Mouse (Mus musculus) right cerebral cortex, postnatal 25 days (tissue): ENCODE measurements around the gene Sult4a1.
"Not testable (repeated sequence)": the region's sequence is repeated elsewhere in the genome, so short reads cannot be mapped to it uniquely, and the experiment has no call there.

Experiments used
- DNase-seq: peaks from one replicate; pipeline ENCODE4 v3.0.0; 2022

Sult4a1 gene

DNA sequence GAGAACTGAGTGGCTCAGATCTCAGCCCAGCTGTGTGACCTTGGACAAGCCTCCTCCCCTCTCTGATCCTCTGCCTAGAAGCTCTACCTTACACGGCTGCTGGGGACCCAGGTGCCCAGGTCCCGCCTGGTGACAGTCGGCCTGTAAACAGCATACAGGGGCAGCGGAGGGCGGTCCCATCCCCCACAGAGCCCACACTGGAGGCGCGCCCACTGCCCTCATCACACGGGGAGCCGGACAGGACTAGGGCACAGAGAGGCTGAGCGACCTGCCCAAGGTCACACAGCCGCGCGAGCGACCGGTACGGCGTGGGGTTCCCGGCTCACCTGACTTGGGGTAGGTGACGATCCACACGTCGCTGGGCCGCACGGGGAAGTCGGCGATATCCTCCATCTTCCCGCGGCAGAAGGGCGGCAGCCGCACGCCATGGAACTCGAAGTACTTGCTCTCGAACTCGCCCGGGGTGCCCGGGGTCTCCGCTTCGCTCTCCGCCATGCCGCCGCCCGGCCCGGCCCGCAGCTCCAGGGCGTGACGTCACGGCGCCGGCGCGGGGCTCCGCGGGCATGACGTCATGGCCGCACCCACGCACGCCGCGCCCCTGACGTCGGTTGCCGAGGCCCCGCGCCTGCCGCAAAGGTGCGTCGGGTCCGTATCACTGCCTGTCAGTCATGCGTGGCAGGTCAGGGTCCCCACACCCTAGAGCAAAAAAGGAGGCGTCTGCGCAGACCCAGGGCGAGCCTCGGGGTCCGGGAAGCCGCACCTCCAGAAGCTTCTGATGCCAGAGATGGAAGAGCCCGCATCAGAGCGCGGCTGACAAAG is at the start of gene Sult4a1:
Gene Sult4a1, minus strand, starts transcription at position 650 of the 819 bp plus-strand sequence.
- peak; percentile 73 for DNase-seq

DNA sequence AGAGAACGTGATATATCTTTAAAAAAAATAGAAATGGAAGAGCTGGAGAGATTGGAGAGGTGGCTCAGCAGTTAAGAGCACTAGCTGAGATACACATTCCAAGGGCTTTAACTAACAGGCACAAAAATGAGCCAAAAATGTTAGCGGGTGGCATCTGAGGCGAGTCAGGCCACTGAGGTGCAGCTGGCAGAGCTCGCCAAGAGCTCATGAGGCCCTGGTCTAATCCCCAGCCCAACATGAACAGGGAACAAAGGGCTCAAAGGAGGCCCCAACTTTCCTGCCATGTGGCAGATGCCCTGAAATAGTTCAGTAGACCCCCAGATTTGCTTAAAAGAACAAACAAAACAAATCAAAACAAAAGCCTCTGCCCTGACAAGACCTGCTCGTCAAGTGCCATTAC is 35.4 kb upstream of the Sult4a1 start:
- no peak for DNase-seq

DNA sequence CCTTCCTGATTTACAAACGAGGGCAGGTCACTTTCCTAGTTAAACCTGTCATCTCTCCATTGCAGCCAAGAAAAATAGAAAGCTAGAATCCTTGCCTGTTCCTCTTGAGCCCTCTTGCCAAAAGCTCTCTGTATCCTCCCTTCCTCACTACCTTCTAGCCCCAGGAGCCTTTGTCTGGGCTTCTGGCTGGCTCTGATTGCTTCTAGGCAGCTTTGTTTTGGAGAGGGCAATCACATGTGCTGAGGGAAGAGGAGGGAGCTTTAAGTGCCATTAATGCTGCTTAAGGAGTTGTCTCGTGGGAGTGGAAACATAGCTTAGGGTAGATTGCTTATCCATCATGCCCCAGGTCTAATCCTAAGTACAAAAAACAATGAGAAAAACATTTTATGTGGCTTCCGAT is 34.6 kb upstream of the Sult4a1 start:
- DNase-seq: no peak

DNA sequence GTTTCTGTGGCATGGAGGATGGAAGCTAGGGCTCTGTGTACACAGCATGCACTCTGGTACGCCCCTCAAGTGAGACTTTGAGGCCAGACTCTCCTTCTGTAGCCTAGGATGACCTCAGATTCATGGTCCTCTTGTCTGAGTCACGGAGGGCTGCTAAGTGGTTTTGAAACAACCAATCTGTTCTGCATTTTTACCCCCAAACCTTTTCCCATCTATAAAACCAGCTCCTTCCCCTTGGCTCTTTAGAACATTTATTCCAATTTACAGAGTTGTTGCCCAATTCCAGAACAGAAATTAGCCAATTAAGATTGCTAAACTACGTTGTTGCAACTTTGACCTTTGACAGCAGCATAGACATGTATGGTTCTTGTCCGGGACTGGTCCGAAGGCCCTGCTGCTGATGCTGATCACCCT is 34.0 kb upstream of the Sult4a1 start:
- DNase-seq: no peak

DNA sequence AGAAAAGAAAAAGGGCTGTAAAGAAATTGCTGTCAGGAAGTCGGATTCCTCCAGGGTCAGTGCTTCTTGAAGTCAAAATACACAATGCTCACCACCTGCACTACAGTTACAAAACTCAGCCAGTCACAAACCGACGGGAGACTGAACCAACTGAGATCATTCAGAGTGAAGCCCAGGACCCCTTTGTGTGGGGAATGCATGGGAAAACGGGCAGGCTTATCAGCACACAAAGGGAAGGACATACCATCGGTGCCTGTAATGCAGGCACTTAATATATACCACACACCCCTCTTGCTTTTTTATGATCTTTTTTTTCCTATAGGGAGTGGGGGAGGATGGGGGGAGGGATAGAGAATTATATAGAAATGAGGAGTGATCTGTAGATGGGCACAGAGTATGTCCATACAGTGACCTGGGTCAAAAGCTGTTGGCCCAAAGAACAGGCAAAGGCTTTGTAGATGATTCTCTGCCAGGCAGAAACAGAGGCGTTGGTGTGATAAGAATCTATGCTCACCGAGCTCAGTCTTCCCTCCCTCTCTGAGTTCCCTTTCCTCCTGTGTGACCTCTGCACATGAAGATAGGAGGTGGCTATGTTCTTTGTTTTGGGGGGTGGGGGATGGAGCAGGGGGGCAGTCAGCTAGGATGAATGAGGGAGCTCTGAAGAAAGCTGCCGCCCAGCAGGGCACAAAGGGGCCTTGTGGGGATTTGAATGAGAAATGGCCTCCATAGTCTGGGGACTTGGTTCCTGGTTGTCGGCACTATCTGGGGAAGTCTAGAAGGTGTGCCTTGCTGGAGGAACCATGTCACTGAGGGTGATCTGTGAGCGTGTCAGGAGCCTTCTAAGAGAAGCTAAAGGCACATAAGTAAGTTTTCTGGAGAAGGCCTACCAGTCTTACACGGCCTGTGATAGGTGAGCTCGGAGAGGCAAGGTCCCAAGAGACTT is 31.2 kb upstream of the Sult4a1 start:
- no peak for DNase-seq

DNA sequence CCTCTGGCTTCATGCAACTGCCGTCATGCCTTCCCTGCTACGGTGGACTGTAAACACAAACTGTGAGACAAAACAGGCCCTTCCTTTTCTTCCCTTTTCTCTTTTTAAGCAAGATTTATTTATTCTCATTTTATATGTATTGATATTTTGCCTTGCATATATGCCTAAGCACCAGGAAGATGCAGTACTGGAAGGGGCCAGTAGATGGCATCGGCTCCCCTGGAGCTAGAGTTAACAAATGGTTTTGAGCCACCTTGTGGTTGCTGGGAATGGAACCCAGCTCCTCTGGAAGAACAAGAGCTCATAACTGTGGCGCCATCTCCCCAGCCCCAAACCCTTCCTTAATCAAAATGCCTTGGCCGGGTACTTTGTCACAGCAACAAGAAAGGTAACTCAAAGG is 29.9 kb upstream of the Sult4a1 start:
- no peak for DNase-seq

DNA sequence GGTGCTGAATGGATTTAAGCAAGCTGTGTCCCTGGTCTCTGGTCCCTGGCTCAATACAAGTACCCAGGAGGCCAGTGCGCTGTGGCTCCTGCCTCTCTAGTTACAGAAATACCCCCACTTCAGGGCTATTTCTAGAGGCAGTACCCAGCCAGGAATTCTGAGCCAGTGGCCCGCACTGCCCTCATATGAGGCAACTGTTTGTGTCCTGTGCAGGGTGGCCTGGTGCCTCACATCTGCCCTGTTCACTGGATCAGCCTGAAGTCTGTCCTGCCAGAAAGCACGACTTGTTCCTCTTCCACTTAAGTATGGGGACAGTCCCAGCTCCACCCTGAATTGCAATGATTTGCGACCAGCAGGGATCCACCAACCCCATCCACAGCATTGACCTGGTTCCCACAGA is 27.9 kb upstream of the Sult4a1 start:
- DNase-seq: no peak

DNA sequence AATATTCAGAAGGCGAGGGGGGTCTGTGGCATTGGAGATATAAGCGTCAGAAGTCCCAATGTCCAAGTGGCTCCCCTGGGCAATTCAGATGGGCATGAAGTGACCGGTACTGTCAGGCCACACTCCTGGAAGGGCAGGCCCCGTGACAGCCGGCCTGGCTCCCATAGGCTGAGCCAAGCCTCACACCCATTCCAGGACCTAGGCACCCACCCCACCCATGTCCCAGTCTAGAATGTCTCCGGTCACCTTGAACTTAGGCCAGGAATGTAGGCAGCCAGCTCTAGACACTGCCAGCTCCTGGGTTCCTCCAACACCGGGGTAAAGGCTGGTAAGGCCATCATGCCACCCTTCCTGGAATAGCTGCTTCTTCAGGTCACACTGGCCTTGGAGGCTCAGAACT is 26.4 kb upstream of the Sult4a1 start:
- DNase-seq: no peak

DNA sequence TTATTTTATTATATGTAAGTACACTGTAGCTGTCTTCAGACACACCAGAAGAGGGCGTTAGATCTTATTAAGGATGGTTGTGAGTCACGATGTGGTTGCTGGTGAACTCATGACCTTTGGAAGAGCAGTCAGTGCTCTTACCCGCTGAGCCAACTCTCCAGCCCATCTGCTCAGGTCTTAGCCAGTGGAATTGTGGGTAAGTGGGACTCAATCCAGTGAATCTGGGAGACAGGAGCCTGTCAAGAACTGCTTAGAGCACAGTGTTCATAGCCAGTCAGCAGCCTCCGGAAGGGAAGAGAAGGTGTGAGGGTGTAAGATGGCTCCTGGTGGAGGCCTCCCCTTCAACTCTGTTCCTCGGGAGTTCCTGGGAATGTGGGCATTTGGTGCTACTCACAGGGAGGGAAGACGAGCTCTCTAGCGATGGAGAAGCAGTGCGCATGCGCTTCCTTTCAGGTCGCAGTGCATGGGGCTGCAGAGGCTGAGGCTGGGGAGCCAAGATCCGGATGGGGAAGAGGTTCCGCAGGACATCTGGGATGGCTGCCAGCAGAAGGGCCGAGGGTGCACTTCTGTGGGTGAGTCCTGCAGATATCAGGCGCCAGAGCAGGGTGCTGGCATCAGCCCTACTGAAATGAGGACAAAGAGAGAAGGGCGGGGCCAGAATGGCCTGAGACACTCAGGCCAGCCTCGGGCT is 25.7 kb upstream of the Sult4a1 start:
- DNase-seq: no peak

DNA sequence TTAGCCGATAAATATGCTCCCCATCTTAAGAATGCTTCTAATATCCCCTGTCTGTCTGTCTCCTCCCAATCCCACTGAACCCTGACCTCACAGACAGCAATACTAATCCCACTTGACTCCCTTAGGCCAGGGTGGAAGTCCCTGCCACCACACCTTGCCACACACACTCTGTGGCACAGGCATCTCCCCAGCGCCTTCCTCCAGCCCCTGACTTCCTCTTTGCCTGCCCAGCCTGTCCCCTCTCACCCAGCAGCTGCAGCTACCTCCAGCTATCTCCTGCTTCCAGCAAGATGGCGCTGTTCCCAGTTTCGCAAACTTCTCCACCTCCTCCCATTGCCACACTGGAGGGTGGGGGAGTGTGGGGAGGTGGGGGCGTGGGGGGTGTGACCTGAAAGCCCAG is 21.3 kb upstream of the Sult4a1 start:
- no peak for DNase-seq

DNA sequence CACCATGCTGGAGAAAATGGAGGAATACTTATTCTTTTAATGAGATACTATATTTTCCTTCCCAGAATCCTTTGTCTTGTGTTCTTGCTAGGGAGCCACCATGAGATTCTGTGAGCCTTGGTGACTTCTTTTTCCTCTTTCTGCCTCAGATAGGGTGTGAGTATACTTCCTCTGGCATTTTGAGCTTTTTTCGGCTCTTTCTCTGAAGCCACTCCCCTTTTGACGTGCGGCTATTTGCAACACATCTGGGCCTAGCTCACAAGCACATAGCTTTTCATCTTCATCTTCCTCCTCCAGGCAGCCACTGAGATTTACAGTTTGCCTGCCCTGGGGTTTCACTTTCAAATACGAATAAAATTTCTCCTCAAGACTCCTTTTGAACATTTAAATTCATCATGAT is 20.9 kb upstream of the Sult4a1 start:
- DNase-seq: no peak

DNA sequence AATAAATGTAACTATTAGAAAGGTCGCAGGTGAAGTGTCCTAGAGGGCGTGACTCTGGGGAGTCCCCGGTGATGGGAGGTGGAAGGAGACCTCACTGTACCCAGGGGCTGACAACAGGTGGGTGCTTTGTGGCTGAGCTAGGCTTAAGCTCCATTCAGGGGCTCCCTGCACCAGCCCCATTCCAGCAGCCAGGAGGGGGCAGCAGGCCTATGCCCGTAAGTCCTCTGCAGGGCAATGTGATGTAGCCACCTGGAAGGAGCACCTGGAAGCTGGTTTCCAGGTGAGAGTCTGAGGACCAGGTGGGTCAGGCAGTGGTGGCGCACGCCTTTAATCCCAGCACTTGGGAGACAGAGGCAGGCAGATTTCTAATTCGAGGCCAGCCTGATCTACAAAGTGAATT is 18.5 kb upstream of the Sult4a1 start:
- no peak for DNase-seq

DNA sequence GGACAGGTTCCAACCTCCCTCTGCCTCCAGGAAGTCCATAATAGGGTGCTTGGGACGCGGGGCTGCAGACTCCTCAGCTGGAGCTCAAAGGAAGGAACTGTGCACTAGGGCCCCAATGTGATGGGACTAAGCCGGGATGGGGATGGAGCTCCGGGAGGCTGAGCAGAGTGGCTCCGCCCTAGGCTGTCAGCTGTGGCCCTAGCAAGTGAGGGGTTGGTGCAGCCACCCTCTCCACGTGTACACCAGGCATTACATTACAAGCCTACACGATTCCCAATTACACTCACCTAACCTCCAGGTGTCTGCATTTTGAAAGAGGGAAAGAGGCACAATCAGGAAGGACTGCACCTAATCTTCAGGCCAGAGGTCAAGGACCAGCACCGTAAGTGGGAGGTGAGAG is 17.5 kb upstream of the Sult4a1 start, which contains the start of gene Pnpla5:
Gene Pnpla5, minus strand, starts transcription at position 101 of the 400 bp plus-strand sequence.
- DNase-seq: no peak

DNA sequence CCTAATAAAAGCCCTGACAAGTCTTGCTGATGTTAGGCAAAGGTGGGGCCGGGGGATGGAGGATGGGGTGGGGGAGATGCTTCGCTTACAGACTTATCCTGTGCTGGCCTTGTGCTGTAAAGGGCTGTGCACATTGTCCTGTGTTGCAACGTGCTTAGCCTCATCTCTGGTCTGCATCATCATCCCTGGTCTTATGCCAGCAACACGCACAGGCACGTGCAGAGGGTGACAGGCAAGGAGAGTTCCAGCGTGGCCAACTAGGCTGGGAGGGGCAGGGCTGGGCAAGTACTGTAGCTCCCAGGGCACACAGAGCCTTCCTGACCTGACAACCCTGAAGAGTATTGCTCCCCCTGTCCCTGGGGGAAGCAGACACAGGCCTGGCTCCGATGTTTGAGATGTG is 15.5 kb upstream of the Sult4a1 start:
- DNase-seq: no peak

DNA sequence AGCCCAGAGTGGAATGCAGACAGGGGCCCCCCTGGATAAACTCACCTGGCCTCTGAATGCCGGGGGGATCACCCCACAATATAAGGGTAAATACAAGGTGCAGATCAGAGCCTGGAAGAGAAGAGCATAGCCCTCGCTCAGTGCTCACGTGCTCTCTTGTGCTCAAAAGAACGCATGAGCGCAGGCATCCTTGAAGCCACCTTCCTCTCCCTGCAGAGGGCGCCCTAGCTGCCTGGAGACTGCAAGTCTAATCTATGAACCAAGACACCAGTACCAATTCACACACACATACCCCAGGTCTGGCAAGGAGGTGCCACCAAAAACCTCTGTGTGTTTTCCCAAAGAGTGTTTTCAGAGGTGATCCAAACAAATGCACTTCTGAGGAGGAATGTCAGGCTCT is 15.1 kb upstream of the Sult4a1 start:
- DNase-seq: no peak

DNA sequence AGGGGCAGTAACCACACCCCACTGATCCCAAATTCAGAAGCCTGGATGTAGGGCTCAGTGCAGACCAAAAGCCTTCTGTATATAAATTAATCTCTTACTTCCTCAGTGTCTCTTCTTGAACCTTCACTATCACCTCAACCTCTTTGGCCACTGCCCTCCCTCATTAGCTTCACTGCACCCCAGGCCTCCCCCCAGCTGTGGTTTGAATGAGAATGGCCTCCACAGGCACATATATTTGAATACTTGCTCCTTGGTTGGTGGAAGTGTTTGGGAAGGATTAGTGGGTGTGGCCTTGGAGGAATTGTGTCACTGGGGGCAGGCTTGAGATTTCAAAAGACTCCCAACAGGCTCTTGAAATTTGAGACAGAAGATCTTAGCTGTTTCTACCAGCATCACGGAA is 10.9 kb upstream of the Sult4a1 start:
- no peak for DNase-seq

DNA sequence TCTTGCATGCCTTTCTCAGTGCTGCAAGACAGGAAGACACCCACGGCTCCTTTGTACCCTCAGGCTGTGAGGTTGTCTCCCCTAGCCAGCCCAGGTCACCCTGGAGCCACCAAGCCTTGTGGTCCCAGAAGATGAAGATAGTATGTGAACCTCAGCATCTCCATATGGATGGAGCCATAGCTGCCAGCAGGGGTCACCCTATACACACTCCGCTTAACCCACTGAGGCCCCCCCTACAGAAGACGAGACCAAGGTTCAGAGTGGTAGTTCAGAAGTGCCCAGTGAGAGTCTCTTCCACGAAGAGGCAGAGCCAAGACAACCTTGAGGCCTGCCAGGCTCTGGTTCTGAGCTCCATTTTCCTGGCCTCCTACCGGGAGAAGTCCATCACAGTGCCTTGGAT is 10.2 kb upstream of the Sult4a1 start:
- no peak for DNase-seq

DNA sequence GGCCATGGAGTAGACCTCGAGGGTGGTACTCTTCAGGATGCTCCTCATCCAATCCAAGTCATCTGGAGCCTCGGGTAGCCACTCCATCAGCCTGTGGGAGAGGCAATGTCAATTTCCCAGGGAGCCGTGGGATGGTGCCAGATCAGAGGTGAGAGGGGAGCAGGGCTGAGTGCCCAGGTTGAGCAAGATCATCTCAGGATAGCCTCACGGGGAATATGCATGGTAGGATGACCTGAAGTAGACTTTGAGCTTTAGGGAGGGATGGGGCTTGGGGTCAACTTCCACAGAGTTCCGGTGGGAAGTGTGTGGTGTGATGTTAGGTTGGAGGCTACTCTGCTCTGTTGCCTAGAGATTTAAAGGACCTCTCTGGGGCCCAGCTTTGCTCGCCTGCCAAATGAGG is 8.3 kb upstream of the Sult4a1 start:
- no peak for DNase-seq

DNA sequence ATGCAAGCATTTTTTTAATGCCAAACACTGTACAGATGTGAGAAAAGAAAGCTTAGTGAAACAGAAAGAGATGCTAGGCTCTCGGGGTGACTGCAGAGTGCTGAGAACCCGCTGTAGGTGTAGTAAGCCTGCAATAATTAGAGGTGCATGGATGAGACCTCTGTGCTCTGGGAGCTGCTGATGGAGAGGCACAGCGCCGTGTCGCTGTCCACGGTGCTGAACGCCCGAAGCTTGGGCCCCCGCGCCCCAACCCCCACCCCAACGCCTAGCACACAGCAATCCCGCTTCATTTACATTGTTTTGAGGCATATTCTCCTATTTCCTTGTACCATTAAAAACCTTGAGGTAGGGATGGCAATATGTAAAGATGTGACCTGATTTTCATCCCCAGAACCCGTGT is 3.3 kb upstream of the Sult4a1 start:
- DNase-seq: no peak

DNA sequence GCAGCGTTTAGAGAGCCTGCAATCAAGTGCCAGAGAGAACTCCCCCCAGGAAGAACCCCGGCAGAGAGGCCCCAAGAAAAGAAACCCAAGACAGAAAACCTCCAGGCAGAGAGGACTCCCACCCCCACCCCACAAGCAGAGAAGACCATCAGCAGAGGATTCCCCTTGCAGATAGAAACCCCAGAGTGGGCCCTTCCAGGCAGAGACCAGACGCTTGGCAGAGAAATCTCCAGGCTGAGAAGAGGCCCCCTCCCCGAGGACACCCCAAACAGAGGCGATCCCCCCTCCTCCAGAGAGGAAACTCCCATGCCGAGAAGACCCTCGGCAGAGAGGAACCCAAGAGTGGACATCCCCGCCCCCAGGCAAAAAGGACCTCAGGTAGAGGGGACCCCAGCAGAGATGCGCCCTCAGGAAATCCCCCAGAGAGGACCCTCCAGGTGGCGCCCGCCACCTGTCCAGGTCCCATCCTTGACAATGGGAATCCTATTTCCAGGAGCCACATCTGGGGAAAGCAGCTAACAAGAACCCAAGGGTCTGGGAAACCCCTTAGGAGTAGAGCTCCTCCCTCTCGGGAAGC is 458 bp upstream of the Sult4a1 start:
- DNase-seq: no peak

DNA sequence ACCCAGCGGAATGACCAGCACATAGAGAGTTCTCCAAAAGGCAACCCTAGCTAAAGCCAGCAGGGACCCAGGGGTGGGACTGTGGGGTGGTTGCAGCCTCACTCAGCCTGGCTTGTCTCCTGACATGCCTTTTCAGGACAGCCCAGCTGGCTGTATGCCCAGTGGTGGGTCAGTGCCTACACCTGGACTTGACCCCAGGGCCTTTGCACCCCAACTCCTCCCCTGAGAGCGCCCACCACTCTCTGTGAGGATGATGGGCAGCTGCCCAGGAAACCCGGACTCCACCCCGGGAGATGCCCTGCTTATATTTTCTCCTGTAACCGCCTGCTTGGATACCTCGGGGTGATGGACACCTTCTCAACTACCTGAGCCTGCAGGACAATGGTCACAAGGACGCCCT is 928 bp downstream of the Sult4a1 start:
- no peak for DNase-seq

DNA sequence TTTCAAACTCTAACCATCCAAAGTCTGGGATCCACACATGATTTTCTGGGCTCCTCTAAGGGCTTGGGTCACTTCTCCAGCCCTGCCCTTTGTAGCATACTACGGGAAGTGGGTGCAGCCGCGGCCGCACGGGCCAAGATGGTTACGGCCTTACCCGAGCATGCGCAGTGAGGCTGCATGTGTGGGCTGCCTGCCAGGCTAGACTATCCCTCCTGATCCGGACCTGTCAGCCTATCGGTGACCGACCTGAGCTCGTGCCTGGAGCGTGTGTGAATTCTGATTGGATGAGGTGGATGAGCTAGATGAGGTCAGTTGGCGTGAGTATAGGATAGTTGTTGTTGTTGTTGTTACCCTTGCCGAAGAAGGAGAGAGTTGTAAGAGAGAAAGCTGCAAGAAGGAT is 8.0 kb downstream of the Sult4a1 start:
- DNase-seq: not testable (repeated sequence)

DNA sequence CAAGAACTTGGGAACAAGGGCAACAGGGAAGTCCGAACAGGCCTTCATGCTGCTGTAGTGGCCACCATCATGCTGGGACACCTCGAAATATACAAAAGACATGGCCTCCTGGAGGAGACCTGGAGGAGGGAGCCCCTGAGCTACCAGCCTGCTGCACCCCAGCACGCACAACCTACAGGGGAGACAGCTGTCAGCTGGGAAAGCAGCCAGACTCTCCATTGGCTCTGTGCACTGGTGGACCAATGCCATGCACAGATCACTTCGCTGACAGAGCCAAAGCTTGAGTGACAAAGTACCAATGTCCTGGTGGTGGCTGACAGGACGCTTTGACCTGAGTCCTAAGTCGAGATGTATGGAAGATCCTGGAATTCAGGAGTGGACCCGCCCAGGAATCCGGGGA is 9.5 kb downstream of the Sult4a1 start:
- no peak for DNase-seq
